Comparison of ENCODE assay signal across 33 mouse cellular contexts in the genomic region with DNA sequence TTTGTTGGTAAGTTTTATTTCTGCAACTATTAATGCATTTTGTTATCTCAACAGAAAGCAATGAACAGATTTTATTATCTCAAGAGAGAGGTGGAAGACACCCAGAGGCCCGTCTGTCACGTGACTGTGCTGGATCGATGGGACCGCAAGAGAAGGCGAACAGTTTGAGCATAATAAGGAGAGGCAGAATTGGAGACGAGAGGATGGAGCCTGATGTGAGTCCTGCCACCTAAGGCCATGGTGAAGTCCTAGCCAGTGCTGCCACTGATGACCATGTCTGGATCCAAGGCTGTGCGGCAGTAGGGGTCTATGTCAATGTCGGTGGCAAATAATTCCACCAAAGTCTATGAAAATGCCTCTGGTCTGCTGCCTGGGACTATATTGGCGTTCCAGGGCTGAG.
"Had no signal": no experiment of that assay in that cellular context is flagged by ENCODE, and none has a peak within 500 bp of the region (broad histone marks: within the 10 kb centered on the region; RNA-seq: fewer than 3 reads in every experiment).

No protein-coding gene starts in this region.

- ATAC-seq: hindbrain, embryonic 16.5 days; hindbrain, postnatal 0 days; inflammation-experienced regulatory T-cells, adult 6 months; intestine, embryonic 15.5 days; intestine, embryonic 16.5 days; intestine, postnatal 0 days had no signal

- H3K9ac ChIP-seq: heart, embryonic 13.5 days; heart, embryonic 15.5 days; hindbrain, embryonic 12.5 days; hindbrain, embryonic 13.5 days; hindbrain, embryonic 14.5 days; hindbrain, embryonic 15.5 days; intestine, embryonic 15.5 days; kidney, embryonic 15.5 days had no signal

- H3K4me2 ChIP-seq: heart, embryonic 13.5 days; heart, embryonic 15.5 days; hindbrain, embryonic 12.5 days; hindbrain, embryonic 13.5 days; hindbrain, embryonic 14.5 days; hindbrain, embryonic 15.5 days; intestine, embryonic 15.5 days; kidney, embryonic 15.5 days had no signal

- H3K27me3 ChIP-seq: heart, embryonic 13.5 days; heart, embryonic 15.5 days; hindbrain, embryonic 12.5 days; hindbrain, embryonic 13.5 days; hindbrain, embryonic 15.5 days; intestine, embryonic 15.5 days; kidney, embryonic 15.5 days had no signal

- DNase-seq: heart, postnatal 10 days; heart, postnatal 14 days; heart, postnatal 36 days; heart, postnatal 4 days; kidney, adult 11 months; kidney, adult 18-20 months; kidney, adult 2 months; kidney, adult 8-10 months; kidney, adult 9 months; kidney, postnatal 10 days; kidney, postnatal 14 days; kidney, postnatal 25 days; kidney, postnatal 36 days; kidney, postnatal 4 days; layer of hippocampus, adult 9-11 months; layer of hippocampus, postnatal 36 days had no signal

- H3K4me1 ChIP-seq: hindbrain, embryonic 10.5 days; hindbrain, embryonic 12.5 days; hindbrain, embryonic 13.5 days; hindbrain, embryonic 15.5 days; intestine, embryonic 15.5 days had no signal

- H3K27ac ChIP-seq: heart, embryonic 13.5 days; heart, embryonic 15.5 days; hindbrain, embryonic 10.5 days; hindbrain, embryonic 12.5 days; hindbrain, embryonic 13.5 days; hindbrain, embryonic 14.5 days; hindbrain, embryonic 15.5 days; hindbrain, postnatal 0 days; intestine, embryonic 15.5 days; kidney, embryonic 15.5 days; kidney, postnatal 0 days; layer of hippocampus, adult 2 months; left cerebral cortex, adult 2 months had no signal

- H3K36me3 ChIP-seq: heart, embryonic 15.5 days; hindbrain, embryonic 10.5 days; hindbrain, embryonic 12.5 days; hindbrain, embryonic 13.5 days; hindbrain, embryonic 15.5 days; intestine, embryonic 15.5 days; kidney, embryonic 15.5 days had no signal

- H3K9me3 ChIP-seq: heart, embryonic 13.5 days; heart, embryonic 15.5 days; hindbrain, embryonic 10.5 days; hindbrain, embryonic 12.5 days; hindbrain, embryonic 13.5 days; hindbrain, embryonic 15.5 days; intestine, embryonic 15.5 days; kidney, embryonic 15.5 days had no signal

- H3K4me3 ChIP-seq: heart, embryonic 13.5 days; heart, embryonic 15.5 days; hindbrain, embryonic 10.5 days; hindbrain, embryonic 12.5 days; hindbrain, embryonic 13.5 days; hindbrain, embryonic 15.5 days; intestine, embryonic 15.5 days; kidney, embryonic 15.5 days; layer of hippocampus, adult 2 months; left cerebral cortex, adult 2 months had no signal
